Mouse (Mus musculus): ENCODE measurements around the gene Traf5.

The Traf5 gene

GRCm38 (mm10) chr1:192091806-192092772, at the start of gene Traf5:
Traf5 (minus strand) TSS chr1:192092559.
- peak; percentile 96 for DNase-seq (ENCODE audit: low spot score)

GRCm38 (mm10) chr1:192140313-192140712, 48.0 kb upstream of the Traf5 start:
- no peak for DNase-seq (ENCODE audit: low spot score)

- peak; percentile 89 for DNase-seq (ENCODE audit: low spot score)
Observed at GRCm38 (mm10) chr1:192137926-192138910, 45.9 kb upstream of the Traf5 start, which contains the start of gene Rcor3. Rcor3 (minus strand) TSS chr1:192138062.

DNA sequence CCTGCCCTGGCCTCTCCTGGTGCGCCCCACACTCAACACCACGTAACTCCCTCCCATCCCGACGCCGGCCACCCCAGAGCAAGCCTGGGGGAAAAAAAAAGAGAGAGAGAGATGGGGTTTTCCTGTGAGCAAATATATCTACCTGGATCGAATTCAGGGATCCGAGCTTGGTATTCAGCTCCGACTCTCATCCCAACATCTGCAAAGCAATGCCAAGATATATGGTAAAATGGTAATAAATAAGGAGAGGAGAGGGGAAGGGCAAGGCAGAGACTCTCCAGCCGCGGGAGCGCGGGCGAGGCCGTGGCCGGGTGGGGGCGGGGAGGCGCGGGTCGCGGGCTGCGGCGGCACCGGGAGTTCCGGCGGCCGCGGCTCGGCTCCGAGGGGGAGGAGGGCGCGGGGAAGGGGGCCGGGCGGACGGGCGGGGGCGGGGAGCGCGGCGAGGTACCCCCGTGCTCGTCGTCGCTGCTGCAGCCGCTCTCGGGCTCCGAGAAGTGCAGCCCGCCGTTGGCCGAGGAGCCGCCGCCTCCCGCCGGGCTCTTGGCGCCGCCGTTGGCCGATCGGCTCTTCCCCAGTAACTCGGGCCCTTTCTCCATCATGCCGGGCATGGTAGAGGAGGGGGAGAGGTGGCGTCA, 45.0 kb upstream of the Traf5 start:
- DNase-seq (ENCODE audit: low spot score): no peak

DNA sequence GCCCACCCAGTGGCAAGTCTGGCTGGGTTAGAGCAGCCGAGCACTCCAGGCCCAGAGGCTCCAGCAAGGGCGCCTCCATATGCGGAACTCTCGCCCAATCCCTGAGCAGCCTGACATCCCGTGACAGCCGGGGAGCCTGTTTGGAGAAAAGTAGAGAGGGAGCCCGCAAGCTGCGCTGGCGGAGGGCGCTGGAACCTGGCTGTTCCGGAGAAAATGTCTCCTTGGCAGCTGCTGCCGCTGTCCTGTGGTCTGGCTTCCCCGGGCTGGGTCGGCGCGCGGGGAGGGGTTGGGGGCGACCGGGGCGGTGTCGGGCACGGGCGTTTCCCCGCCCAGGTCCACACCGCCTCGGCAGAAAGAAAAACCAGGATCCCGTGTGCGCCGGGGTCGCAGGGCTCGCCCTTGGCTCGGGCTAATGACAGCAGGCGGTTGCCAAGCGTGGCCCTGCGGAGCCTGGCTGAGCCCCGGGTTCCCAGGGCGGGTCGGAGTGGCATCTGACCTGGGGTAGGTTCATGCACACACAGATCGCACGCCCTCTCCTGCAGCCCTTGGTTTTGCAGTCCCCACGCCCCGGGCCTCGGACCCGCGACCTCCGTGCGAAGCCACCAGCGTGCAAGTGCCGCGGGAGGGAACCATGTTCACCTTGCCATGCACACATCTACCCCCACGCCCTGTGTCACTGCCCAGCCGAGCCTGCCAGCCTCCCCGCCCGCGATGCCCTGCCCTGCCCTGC, 44.4 kb upstream of the Traf5 start:
- DNase-seq (ENCODE audit: low spot score): peak; percentile 90

- no peak for DNase-seq (ENCODE audit: low spot score)
Observed at GRCm38 (mm10) chr1:192130202-192130601, 37.8 kb upstream of the Traf5 start.

DNA sequence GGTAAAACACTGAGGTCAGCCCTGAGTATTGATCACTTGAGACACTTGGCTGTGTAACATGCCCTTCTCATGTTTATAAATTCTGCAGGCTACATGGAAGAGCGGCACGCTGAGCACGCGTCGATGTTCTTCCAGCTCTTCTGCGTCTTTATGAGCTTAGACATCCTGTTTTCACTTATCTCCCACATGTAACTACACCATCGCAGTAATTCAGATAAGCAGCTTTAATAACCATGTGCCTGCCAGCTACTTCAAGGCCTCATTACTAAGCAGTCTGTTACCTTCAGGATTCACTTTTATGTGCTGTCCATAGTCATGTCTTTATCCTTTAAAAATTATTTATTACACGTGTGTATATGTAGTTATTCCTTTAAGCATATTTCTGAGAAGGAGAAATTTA, 36.0 kb upstream of the Traf5 start:
- DNase-seq (ENCODE audit: low spot score): no peak

DNA sequence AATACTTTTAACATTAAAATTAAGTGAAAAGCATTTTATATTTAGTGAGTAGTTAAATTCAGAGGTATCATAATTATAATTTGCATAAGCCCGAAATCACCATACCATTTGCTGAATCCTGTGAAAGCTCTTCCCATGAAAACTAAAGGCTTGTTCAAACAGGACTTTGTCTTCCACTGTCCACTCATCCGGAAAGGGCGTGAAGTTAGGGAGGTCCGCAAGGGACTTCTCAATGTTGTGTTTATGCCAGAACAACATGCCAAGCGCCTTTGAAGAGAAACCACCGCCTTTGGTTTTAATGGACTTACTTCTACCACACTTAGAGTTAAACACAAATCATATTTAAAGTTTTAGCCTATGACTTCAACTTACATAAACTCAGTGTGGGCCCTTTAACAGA, 33.4 kb upstream of the Traf5 start:
- DNase-seq (ENCODE audit: low spot score): peak; percentile 24

- no peak for DNase-seq (ENCODE audit: low spot score)
Observed at GRCm38 (mm10) chr1:192116262-192116661, 23.9 kb upstream of the Traf5 start.

DNA sequence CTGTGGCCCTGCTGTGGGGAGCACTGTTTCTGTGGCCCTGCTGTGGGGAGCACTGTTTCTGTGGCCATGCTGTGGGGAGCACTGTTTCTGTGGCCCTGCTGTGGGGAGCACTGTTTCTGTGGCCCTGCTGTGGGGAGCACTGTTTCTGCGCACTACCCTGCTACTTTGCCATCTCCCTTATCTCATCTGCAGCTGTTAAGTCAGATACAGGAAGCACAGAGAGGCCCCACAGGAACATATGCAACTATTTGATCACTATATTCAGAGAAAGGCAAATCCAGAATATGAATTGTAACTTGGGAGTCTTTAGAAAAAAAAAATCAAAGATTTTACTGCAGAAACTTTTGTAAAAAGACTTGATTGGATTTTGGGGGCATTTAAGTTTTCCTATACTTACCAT, 23.0 kb upstream of the Traf5 start:
- no peak for DNase-seq (ENCODE audit: low spot score)

DNA sequence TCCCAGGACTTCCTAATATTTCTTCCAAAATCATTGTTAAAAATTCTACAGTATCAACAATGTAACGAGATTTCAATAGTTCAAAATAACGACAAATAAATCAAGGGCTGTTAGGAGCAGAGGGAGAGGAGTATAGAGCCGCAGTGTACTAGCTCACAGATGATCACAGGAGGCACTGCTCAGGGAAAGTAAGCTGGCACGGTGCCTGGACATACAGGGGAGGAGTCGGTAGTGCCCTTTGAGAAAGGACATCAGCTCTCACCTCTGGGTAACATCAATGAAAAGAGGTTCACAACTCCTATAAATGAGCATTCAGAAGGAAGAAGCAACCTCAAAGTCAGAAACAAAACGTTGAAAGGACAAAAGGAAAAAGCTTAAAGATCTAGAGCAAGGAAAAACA, 16.8 kb upstream of the Traf5 start:
- no peak for DNase-seq (ENCODE audit: low spot score)

GRCm38 (mm10) chr1:192107352-192107751, 15.0 kb upstream of the Traf5 start:
- DNase-seq (ENCODE audit: low spot score): peak; percentile 32

GRCm38 (mm10) chr1:192105902-192106389, 13.6 kb upstream of the Traf5 start:
- no peak for DNase-seq (ENCODE audit: low spot score)

DNA sequence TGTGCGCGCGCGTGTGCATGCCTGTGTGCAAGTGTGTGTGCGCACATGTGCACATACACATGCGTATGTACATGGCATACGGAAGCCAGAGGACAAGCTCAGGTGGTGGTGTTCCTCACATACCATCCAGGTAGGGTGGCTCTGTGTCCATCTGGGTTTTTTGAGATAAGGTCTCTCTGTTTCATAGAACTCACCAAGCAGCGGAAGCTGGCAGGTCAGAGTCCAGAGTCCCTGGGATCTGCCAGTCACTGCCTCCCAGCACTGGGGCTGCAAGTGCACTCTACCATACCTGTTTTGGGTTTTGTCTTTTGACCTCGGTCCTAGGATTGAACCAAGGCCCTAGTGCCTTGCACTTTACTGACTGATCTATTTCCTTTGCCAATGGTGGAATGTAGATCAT, 11.7 kb upstream of the Traf5 start:
- DNase-seq (ENCODE audit: low spot score): peak; percentile 48

GRCm38 (mm10) chr1:192103176-192103575, 10.8 kb upstream of the Traf5 start:
- peak; percentile 23 for DNase-seq (ENCODE audit: low spot score)

DNA sequence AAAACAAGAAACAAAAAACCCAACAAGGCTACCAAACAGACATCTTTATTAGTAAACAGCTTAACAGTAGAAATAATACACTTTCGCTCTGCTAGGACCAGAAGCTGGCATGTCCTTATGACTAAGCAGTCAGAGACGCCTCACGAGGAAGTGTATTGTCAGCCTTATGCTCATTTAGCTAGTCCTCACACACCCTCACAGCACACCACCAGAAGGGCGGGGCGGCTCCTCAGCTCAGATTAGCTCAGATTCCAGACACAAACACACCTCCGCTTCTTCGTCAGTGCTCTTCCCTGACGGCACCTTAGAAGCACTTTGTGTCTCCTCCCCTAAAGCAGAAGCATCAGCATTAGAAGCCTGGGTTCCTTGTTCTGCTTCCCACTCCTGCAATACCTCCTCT, 9.0 kb upstream of the Traf5 start:
- peak; percentile 43 for DNase-seq (ENCODE audit: low spot score)

DNA sequence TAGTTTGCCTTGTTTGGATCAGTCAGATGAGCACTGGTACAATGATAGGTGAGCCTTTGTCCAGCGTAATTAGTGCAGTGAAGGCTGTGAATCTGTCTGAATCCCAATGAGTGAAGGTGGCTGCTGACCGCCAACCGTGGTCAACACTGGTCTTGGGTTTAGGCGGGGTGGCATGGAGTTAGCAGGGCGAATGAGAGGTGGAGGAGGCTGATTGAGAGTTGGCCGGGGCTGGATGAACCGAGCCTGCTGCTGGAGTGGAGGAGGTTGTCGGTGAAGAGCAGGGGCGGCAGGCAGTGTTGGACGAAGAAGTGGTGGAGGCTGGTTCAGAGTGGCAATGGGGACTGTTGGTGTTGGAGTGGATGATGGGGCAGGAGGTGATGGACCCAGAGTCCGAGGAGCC, 8.4 kb upstream of the Traf5 start:
- DNase-seq (ENCODE audit: low spot score): no peak

DNA sequence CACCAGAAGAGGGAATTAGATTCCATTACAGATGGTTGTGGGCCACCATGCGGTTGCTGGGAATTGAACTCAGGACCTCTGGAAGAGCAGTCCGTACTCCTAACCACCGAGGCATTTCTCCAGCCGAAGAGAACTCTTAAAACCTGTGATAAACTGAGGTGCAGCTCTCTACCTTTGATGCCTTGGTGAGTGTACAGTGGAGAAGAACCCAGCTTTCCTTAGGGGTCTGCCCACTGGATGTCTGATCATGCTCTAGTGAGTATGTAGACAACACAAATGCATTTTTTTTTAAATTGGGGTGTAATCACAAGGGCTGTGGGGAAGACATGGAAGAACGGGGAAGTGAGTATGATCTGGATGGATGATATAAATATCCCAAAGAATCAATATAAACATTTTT, 3.3 kb upstream of the Traf5 start:
- DNase-seq (ENCODE audit: low spot score): no peak

DNA sequence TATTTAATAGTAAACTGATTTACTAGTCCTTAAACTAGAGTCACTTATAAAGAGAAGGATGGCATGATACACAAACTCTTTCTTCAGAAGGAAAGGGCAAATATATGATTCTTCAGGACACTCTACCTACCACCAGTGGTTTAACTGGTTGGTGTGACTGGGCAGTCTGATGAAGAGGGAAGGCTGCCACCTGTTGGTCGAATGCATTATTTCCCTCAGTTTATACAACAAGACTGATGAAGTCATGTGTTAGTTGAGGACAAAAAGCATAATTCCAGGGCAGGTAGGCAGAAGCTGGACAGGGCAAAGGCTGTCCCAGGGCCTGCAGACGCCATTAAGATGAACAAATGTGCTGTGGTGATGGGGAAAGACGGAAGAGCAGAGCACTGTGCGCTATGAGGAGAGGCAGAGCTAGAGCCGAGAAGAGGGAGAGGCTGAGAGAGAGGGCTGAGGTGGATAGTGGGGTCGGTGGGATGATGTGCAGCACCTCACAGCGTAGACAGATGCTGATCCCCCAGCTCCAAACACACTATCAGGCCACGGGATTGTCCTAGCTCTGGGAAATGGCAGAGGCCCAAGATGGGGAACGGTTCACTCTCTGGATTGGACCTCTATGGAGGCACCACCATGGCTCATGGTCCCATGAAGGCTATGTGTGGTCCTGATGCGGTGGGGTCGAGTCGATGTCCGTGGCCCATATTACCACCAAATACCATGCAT, 2.3 kb upstream of the Traf5 start:
- no peak for DNase-seq (ENCODE audit: low spot score)

- DNase-seq (ENCODE audit: low spot score): peak; percentile 77
Observed at GRCm38 (mm10) chr1:192092879-192093660, 711 bp upstream of the Traf5 start.
